Mouse (Mus musculus) layer of hippocampus, adult 8-10 months (tissue): ENCODE measurements around the gene Cdk5rap3. TPM values are rescaled to one million over a fixed set of nuclear protein-coding genes. Genes with fewer than 3 reads are reported as not detected.
A peak's percentile ranks its signal among the peaks of the same experiment; 100 is the strongest.

Source experiments
- DNase-seq, 2 experiments: peaks; one replicate each; pipeline ENCODE4 v3.0.0; 2022; ENCODE audit warnings: low spot score in 2 of 2
- total RNA-seq, 4 experiments: library from RNA; stranded (reverse); gene quantifications; 2 replicates each; pipeline ENCODE4 v1.2.4; 2022

Cdk5rap3 gene
- total RNA-seq, 4 experiments from 2014 or later: 33.9 to 49.1 (median 44.8) TPM

DNA sequence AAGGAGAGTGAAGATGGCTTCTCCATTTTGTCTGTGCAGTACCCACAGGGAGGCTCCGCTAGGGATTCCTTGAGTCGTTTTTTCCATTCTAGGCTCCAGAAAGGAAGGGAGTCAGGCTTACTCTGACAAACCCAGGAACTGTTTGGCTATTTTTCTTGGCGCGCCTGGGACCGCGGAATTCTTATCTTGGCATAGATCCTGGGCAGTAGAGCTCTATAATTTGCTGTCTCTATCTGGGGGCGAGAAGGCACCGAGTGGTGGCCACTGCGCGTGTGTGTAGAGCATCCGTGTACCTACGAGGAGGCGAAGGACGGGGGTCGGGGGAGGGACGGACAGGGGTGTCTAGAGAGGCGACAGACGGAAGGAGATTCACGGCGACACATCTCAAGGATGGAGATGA is 54.9 kb downstream of the Cdk5rap3 start:
- DNase-seq: no peak

DNA sequence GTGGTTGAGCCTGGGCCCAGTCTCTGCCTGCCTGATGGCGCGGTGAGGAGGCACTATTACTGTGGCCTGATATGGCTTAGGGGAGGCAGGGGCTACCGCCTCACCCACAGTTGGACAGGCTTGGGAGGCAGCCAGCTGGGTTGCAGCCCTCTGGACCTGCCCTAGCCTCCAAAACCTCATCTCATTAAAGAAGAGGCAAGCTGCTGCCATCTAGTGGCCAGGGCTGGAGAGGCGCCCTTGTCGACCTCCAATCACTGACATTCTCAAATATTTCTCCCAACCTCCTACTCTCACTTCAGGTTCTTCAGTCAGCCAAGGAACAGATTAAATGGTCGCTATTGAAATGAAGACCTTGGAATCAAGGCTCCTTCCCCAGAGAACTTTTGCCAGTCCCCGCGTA is 55.7 kb downstream of the Cdk5rap3 start:
- DNase-seq: peak in 1 of 2 experiments; percentile 69

DNA sequence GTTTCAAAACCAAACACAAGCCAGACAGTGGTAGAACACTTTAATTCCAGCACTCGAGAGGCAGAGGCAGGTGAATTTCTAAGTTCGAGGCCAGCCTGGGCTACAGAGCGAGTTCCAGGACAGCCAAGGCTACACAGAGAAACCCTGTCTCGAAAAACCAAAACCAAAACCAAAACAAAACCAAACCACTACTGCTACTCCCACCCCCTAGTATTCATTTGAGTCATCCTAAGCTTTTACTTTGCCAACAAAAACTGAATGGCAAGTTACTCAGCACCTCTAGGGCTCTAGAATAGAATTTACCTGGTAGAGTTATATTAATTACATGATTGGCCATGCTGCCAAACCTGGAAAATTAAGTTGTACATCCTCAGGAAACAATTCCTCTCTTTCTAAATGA is 56.7 kb downstream of the Cdk5rap3 start:
- no peak for DNase-seq

DNA sequence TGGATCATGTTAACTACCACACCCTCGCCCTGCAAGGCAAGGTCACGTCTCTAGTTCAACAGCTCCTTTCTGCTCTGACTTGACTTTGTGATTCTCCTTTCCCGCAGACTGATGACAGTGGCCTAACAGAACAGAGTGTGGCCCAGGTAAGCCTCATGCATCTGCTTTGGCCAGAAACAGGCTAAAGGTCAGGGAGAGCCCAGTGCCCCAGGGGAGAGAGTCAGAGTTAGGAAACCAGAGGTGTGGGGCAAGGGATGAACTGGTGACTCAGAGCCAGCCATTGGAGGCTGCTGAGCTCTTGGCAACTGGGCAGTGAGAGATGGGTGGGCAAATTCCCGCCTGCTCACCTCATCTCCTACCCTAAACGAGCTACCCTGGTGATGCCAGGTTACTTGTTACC is 58.9 kb downstream of the Cdk5rap3 start:
- DNase-seq: no peak

Other genes starting within 250 kb of the Cdk5rap3 start
- gene Snx11, start 138.9 kb downstream of the Cdk5rap3 start, total RNA-seq: 10 to 100 TPM; 43.8 to 60.8 (median 54.1) TPM
- gene Cbx1, start 127.4 kb downstream of the Cdk5rap3 start, total RNA-seq: 10 to 100 TPM; 40.1 to 52.0 (median 44.0) TPM
- 100 to 1,000 TPM; 234 to 271 (median 260) TPM for gene Nfe2l1, start 86.5 kb downstream of the Cdk5rap3 start, total RNA-seq
- 10 to 100 TPM in 2 of 4 experiments, 1 to 10 TPM in 2; 8.2 to 11.6 (median 9.5) TPM for gene Copz2, start 66.6 kb downstream of the Cdk5rap3 start, total RNA-seq
- gene Prr15l, start 11.6 kb upstream of the Cdk5rap3 start, total RNA-seq: not detected
- gene Pnpo, start 27.5 kb upstream of the Cdk5rap3 start, total RNA-seq: 10 to 100 TPM; 38.1 to 41.5 (median 39.6) TPM
- gene Sp2, start 66.5 kb upstream of the Cdk5rap3 start, total RNA-seq: 10 to 100 TPM in 3 of 4 experiments, 1 to 10 TPM in 1; 9.6 to 14.2 (median 11.8) TPM
- 1 to 10 TPM in 3 of 4 experiments, under 1 TPM in 1; 0.83 to 1.7 (median 1.5) TPM for gene Sp6, start 96.9 kb upstream of the Cdk5rap3 start, total RNA-seq
- gene Scrn2, start 113.4 kb upstream of the Cdk5rap3 start, total RNA-seq: 1 to 10 TPM; 4.3 to 6.9 (median 6.3) TPM
- gene Lrrc46, start 124.9 kb upstream of the Cdk5rap3 start, total RNA-seq: 1 to 10 TPM in 2 of 4 experiments, under 1 TPM in 2; 0.87 to 1.9 (median 1.3) TPM
- gene Mrpl10, start 125.1 kb upstream of the Cdk5rap3 start, total RNA-seq: 10 to 100 TPM; 76.3 to 85.2 (median 77.8) TPM
- 10 to 100 TPM; 18.6 to 21.7 (median 20.6) TPM for gene Osbpl7, start 134.1 kb upstream of the Cdk5rap3 start, total RNA-seq
- gene Tbx21, start 198.8 kb upstream of the Cdk5rap3 start, total RNA-seq: under 1 TPM in 1 of 4 experiments, not detected in 3; 0.18 TPM
- gene Tbkbp1, start 235.0 kb upstream of the Cdk5rap3 start, total RNA-seq: 10 to 100 TPM; 85.9 to 92.0 (median 89.4) TPM